Mouse (Mus musculus): ENCODE results near the gene Tulp1.
A peak's percentile ranks its signal among the peaks of the same experiment; 100 is the strongest.

GRCm38 (mm10) chr17:28368449-28368848 is 3.4 kb upstream of the Tulp1 start:
- peak; percentile 77 for TF ChIP-seq CTCF (IDR thresholded peaks at IDR 0.05; ENCODE audit: borderline replicate concordance, insufficient read depth, low read length)
- no peak for TF ChIP-seq POLR2A (IDR thresholded peaks at IDR 0.05; ENCODE audit: low read depth, low read length)

Measured in embryonic fibroblast, embryonic 13.5 days (primary cell).